Mouse (Mus musculus) hindbrain, embryonic 11.5 days (tissue): Measurements from ENCODE around the gene P2ry6. TPM values are rescaled to one million over a fixed set of nuclear protein-coding genes. Genes with fewer than 3 reads are reported as not detected.

Experiments
- ATAC-seq: fragments of 200-750 bp; cut with Nextera tagmentation; 2 replicates; pipeline ENCODE4 v1.8.0; 2017; ENCODE audit warnings: mild to moderate bottlenecking, moderate TSS enrichment, moderate library complexity; ENCODE audit not compliant: low FRiP score
- DNase-seq: peaks from one replicate; pipeline ENCODE4 v3.0.0-alpha.2; 2015; ENCODE audit warnings: low spot score
- H3K27ac ChIP-seq: fragments of 300-500 bp; sonication (generic); 2 replicates; pipeline ENCODE4 v1.5.1; 2014; ENCODE audit warnings: mild to moderate bottlenecking, low read depth, low read length
- H3K27me3 ChIP-seq: fragments of 300-500 bp; sonication (generic); 2 replicates; pipeline ENCODE4 v1.6.1; 2014; ENCODE audit warnings: mild to moderate bottlenecking, low read length, moderate library complexity, mixed read lengths; ENCODE audit not compliant: control insufficient read depth, insufficient read depth
- H3K36me3 ChIP-seq: fragments of 300-500 bp; sonication (generic); 2 replicates; pipeline ENCODE4 v1.6.1; 2014; ENCODE audit warnings: mild to moderate bottlenecking, low read length, moderate library complexity, mixed read lengths; ENCODE audit not compliant: control insufficient read depth, insufficient read depth
- H3K4me1 ChIP-seq: fragments of 300-500 bp; sonication (generic); replicated peaks from 2 replicates; pipeline ENCODE4 v1.6.1; 2014; ENCODE audit warnings: low read length, mixed read lengths; ENCODE audit not compliant: control insufficient read depth, insufficient read depth
- H3K4me2 ChIP-seq: fragments of 300-500 bp; sonication (generic); replicated peaks from 2 replicates; pipeline ENCODE4 v1.6.1; 2014; ENCODE audit warnings: mild to moderate bottlenecking, low read depth, low read length
- H3K4me3 ChIP-seq: fragments of 300-500 bp; sonication (generic); 2 replicates; pipeline ENCODE4 v1.5.1; 2014; ENCODE audit warnings: low read depth, low read length
- H3K9ac ChIP-seq: fragments of 300-500 bp; sonication (generic); 2 replicates; pipeline ENCODE4 v1.6.1; 2014; ENCODE audit warnings: low read depth, low read length
- H3K9me3 ChIP-seq: fragments of 300-500 bp; sonication (generic); 2 replicates; pipeline ENCODE4 v1.6.1; 2016; ENCODE audit warnings: low read length; ENCODE audit not compliant: control insufficient read depth
- WGBS: fragments of 180-500 bp; shearing (Covaris S2); extraction: QIAGEN DNeasy Blood & Tissue Kit; methylation state at CpG from one replicate; pipeline ENCODE4 v1.1.7; 2014; 5-methylcytosine and 5-hydroxymethylcytosine counted together
- polyA plus RNA-seq: library from polyadenylated mRNA; unstranded; fragments of >200 nt; fragmentation: Nextera tagmentation; extraction: Ambion mirVana; gene quantifications from 2 replicates; pipeline ENCODE4 v1.2.1, GENCODE M21; 2014

Gene P2ry6
- polyA plus RNA-seq, 1 experiment from 2014 or later = 3.3 TPM

GRCm38 (mm10) chr7:100930619-100931315, 43.7 kb downstream of the P2ry6 start:
- 3% methylated on average over 51 of the region's 53 CpGs for WGBS
- peak overlapping the region; percentile 82; the same call in 1 of the 2 replicates for H3K27ac ChIP-seq

GRCm38 (mm10) chr7:100929639-100930303, 44.7 kb downstream of the P2ry6 start:
- no peak for DNase-seq
- H3K36me3 ChIP-seq = no peaks in the 10 kb centered on the region
- ATAC-seq = no peak
- peak overlapping the region; percentile 92 for H3K4me2 ChIP-seq
- H3K27me3 ChIP-seq = peaks cover 3% of the 10 kb centered on the region; the same call in 1 of the 2 replicates
- H3K4me3 ChIP-seq = peak overlapping the region; percentile 61
- peaks cover 39% of the 10 kb centered on the region for H3K4me1 ChIP-seq
- H3K9ac ChIP-seq = no peak overlapping the region
- no peaks in the 10 kb centered on the region for H3K9me3 ChIP-seq
- H3K27ac ChIP-seq = no peak overlapping the region
- WGBS = 74% methylated on average over 19 of the region's 19 CpGs

More at GRCm38 (mm10) chr7:100930619-100931315, 43.7 kb downstream of the P2ry6 start:
- Histone ChIP-seq H3K9ac (peak overlapping the region; percentile 61), H3K27me3 (peaks cover 3% of the 10 kb centered on the region; the same call in 1 of the 2 replicates), H3K4me2 (peak overlapping the region; percentile 92), H3K9me3 (no peaks in the 10 kb centered on the region), H3K4me1 (peaks cover 36% of the 10 kb centered on the region), H3K36me3 (no peaks in the 10 kb centered on the region), H3K4me3 (peak overlapping the region; percentile 61)
- DNase-seq = peak; percentile 73
- peak; percentile 0; the same call in 1 of the 2 replicates for ATAC-seq

GRCm38 (mm10) chr7:100928456-100928855, 46.0 kb downstream of the P2ry6 start:
- peak overlapping the region; percentile 92 for H3K4me2 ChIP-seq
- no peak overlapping the region for H3K9ac ChIP-seq
- no peak overlapping the region for H3K27ac ChIP-seq
- DNase-seq (no peak), ATAC-seq (no peak)
- H3K36me3 ChIP-seq = no peaks in the 10 kb centered on the region
- H3K9me3 ChIP-seq = no peaks in the 10 kb centered on the region
- peaks cover 3% of the 10 kb centered on the region; the same call in 1 of the 2 replicates for H3K27me3 ChIP-seq
- H3K4me3 ChIP-seq = peak overlapping the region; percentile 29
- 45% methylated on average over 9 of the region's 9 CpGs for WGBS
- H3K4me1 ChIP-seq = peaks cover 41% of the 10 kb centered on the region

- no peaks in the 10 kb centered on the region for H3K36me3 ChIP-seq
- peak overlapping the region; percentile 92 for H3K4me2 ChIP-seq
- DNase-seq (no peak), ATAC-seq (no peak)
- no peak overlapping the region for H3K27ac ChIP-seq
- peak overlapping the region; percentile 29 for H3K4me3 ChIP-seq
- peak overlapping the region; percentile 50 for H3K9ac ChIP-seq
- no peaks in the 10 kb centered on the region for H3K9me3 ChIP-seq
- 28% methylated on average over 7 of the region's 7 CpGs for WGBS
- peaks cover 41% of the 10 kb centered on the region for H3K4me1 ChIP-seq
- H3K27me3 ChIP-seq = peaks cover 3% of the 10 kb centered on the region; the same call in 1 of the 2 replicates
These were observed 47.0 kb downstream of the P2ry6 start for GRCm38 (mm10) chr7:100927287-100928000.

GRCm38 (mm10) chr7:100926311-100926923, 48.0 kb downstream of the P2ry6 start:
- Histone ChIP-seq H3K9ac (peak overlapping the region; percentile 29), H3K4me1 (peaks cover 41% of the 10 kb centered on the region), H3K4me2 (peak overlapping the region; percentile 92), H3K9me3 (no peaks in the 10 kb centered on the region), H3K27ac (no peak overlapping the region), H3K36me3 (no peaks in the 10 kb centered on the region), H3K27me3 (peaks cover 3% of the 10 kb centered on the region; the same call in 1 of the 2 replicates), H3K4me3 (peak overlapping the region; percentile 29)
- no peak for ATAC-seq
- WGBS = 25% methylated on average over 12 of the region's 12 CpGs
- DNase-seq = peak; percentile 33

GRCm38 (mm10) chr7:100924674-100925445, 49.6 kb downstream of the P2ry6 start:
- no peaks in the 10 kb centered on the region for H3K36me3 ChIP-seq
- no peak for DNase-seq
- H3K27ac ChIP-seq = no peak overlapping the region
- peaks cover 33% of the 10 kb centered on the region for H3K4me1 ChIP-seq
- H3K27me3 ChIP-seq = no peaks in the 10 kb centered on the region
- peak overlapping the region; percentile 92; the same call in 1 of the 2 replicates for H3K4me2 ChIP-seq
- ATAC-seq = no peak
- no peak overlapping the region for H3K4me3 ChIP-seq
- WGBS = 28% methylated on average over 10 of the region's 10 CpGs
- 0 out of 2 replicates have a peak overlapping the region, but pooled peaks have one; percentile 8 for H3K9ac ChIP-seq
- H3K9me3 ChIP-seq = no peaks in the 10 kb centered on the region

GRCm38 (mm10) chr7:100924200-100924599, 50.2 kb downstream of the P2ry6 start:
- 89% methylated on average over 5 of the region's 5 CpGs for WGBS
- Histone ChIP-seq H3K27me3 (no peaks in the 10 kb centered on the region), H3K9me3 (no peaks in the 10 kb centered on the region), H3K4me3 (no peak overlapping the region), H3K4me1 (peaks cover 30% of the 10 kb centered on the region), H3K27ac (no peak overlapping the region), H3K36me3 (no peaks in the 10 kb centered on the region), H3K9ac (no peak overlapping the region), H3K4me2 (no peak overlapping the region)
- ATAC-seq (no peak), DNase-seq (no peak)

GRCm38 (mm10) chr7:100922907-100923306, 51.5 kb downstream of the P2ry6 start:
- no peak overlapping the region for H3K4me3 ChIP-seq
- ATAC-seq (no peak), DNase-seq (no peak)
- H3K4me1 ChIP-seq = peaks cover 30% of the 10 kb centered on the region
- no peak overlapping the region for H3K9ac ChIP-seq
- H3K27ac ChIP-seq = no peak overlapping the region
- no peaks in the 10 kb centered on the region for H3K36me3 ChIP-seq
- no peak overlapping the region for H3K4me2 ChIP-seq
- H3K27me3 ChIP-seq = no peaks in the 10 kb centered on the region
- H3K9me3 ChIP-seq = no peaks in the 10 kb centered on the region
- WGBS = 84% methylated on average over 4 of the region's 4 CpGs
